Mouse (Mus musculus): ENCODE data around the gene Adamts8.

The Adamts8 gene

GRCm38 (mm10) chr9:30993106-30993505, 50.7 kb downstream of the Adamts8 start:
- DNase-seq: no peak

- no peak for DNase-seq
Observed at GRCm38 (mm10) chr9:30996590-30997562, 54.5 kb downstream of the Adamts8 start.

GRCm38 (mm10) chr9:31000641-31001040, 58.3 kb downstream of the Adamts8 start:
- DNase-seq: no peak

- DNase-seq: no peak
Observed at GRCm38 (mm10) chr9:31002528-31002927, 60.2 kb downstream of the Adamts8 start.

- DNase-seq: no peak
Observed at GRCm38 (mm10) chr9:31009334-31009733, 67.0 kb downstream of the Adamts8 start.

- DNase-seq: no peak
Observed at GRCm38 (mm10) chr9:31010040-31010439, 67.7 kb downstream of the Adamts8 start.

- DNase-seq: no peak
Observed at GRCm38 (mm10) chr9:31010749-31011148, 68.4 kb downstream of the Adamts8 start.

- no peak for DNase-seq
Observed at GRCm38 (mm10) chr9:31011533-31011932, 69.2 kb downstream of the Adamts8 start.

GRCm38 (mm10) chr9:31012674-31013073, 70.3 kb downstream of the Adamts8 start:
- DNase-seq: no peak

- no peak for DNase-seq
Observed at GRCm38 (mm10) chr9:31013415-31013814, 71.1 kb downstream of the Adamts8 start.
